Mouse (Mus musculus): ENCODE data around the gene Dlk1.
"Not testable (repeated sequence)": the region's sequence is repeated elsewhere in the genome, so short reads cannot be mapped to it uniquely, and the experiment has no call there.

The Dlk1 gene

GRCm38 (mm10) chr12:109486525-109486924 lies 33.9 kb downstream of the Dlk1 start:
- DNase-seq: not testable (repeated sequence)

- peak; percentile 82 to 83 for DNase-seq
Measured at GRCm38 (mm10) chr12:109491701-109492100, 39.1 kb downstream of the Dlk1 start.

- peak; percentile 55 to 71 for DNase-seq
Measured at GRCm38 (mm10) chr12:109493381-109493780, 40.8 kb downstream of the Dlk1 start.

GRCm38 (mm10) chr12:109495016-109495644 lies 42.5 kb downstream of the Dlk1 start:
- DNase-seq: peak in 1 of 2 experiments; percentile 1

- peak in 1 of 2 experiments; percentile 1 for DNase-seq
Measured at GRCm38 (mm10) chr12:109496397-109496796, 43.8 kb downstream of the Dlk1 start.

- no peak for DNase-seq
Measured at GRCm38 (mm10) chr12:109500992-109501391, 48.4 kb downstream of the Dlk1 start.

- DNase-seq: no peak
Measured at GRCm38 (mm10) chr12:109502360-109503040, 49.9 kb downstream of the Dlk1 start.

GRCm38 (mm10) chr12:109507693-109508092 lies 55.1 kb downstream of the Dlk1 start:
- DNase-seq: no peak

GRCm38 (mm10) chr12:109508495-109509454 lies 56.2 kb downstream of the Dlk1 start:
- DNase-seq: no peak

GRCm38 (mm10) chr12:109509531-109510137 lies 57.0 kb downstream of the Dlk1 start:
- DNase-seq: no peak

GRCm38 (mm10) chr12:109510247-109510646 lies 57.6 kb downstream of the Dlk1 start:
- peak in 1 of 2 experiments; percentile 28 for DNase-seq

GRCm38 (mm10) chr12:109511456-109511855 lies 58.8 kb downstream of the Dlk1 start:
- DNase-seq: no peak

GRCm38 (mm10) chr12:109512151-109512907 lies 59.7 kb downstream of the Dlk1 start:
- no peak for DNase-seq
